Mouse (Mus musculus): ENCODE data around the gene Kif16b. TPM values are rescaled to one million over a fixed set of nuclear protein-coding genes. Genes with fewer than 3 reads are reported as not detected.

Kif16b gene
- polyA plus RNA-seq, 1 experiment from 2014 or later = 8.0 TPM

- Histone ChIP-seq H3K27ac (replicated peaks) (no peak overlapping the region), H3K27me3 (ENCODE audit: control insufficient read depth, insufficient read depth, low read length) (no peaks in the 10 kb centered on the region), H3K4me1 (replicated peaks; ENCODE audit: control insufficient read depth, insufficient read depth) (no peaks in the 10 kb centered on the region), H3K9ac (ENCODE audit: low read length) (no peak overlapping the region), H3K4me2 (replicated peaks; ENCODE audit: low read depth) (no peak overlapping the region), H3K9me3 (ENCODE audit: control insufficient read depth, low read length) (no peaks in the 10 kb centered on the region), H3K36me3 (ENCODE audit: control insufficient read depth, insufficient read depth, low read length) (no peaks in the 10 kb centered on the region), H3K4me3 (ENCODE audit: low read depth, low read length) (no peak overlapping the region)
- DNase-seq (ENCODE audit: low spot score) (no peak), ATAC-seq (ENCODE audit: low FRiP score, low TSS enrichment) (no peak)
- 64% methylated on average over 2 of the region's 2 CpGs for WGBS
- no peak for TF ChIP-seq CTCF (IDR thresholded peaks at IDR 0.05; ENCODE audit: low read depth)
- TF ChIP-seq EP300 (optimal IDR thresholded peaks at IDR 0.05) = no peak
Measured at GRCm38 (mm10) chr2:142891283-142891682, 10.0 kb downstream of the Kif16b start.

GRCm38 (mm10) chr2:142884456-142884855 lies 16.9 kb downstream of the Kif16b start:
- H3K4me1 ChIP-seq (replicated peaks; ENCODE audit: control insufficient read depth, insufficient read depth) = 0 out of 2 replicates have a peak, but pooled peaks cover 4% of the 10 kb centered on the region
- no peak for TF ChIP-seq EP300 (optimal IDR thresholded peaks at IDR 0.05)
- TF ChIP-seq CTCF (IDR thresholded peaks at IDR 0.05; ENCODE audit: low read depth) = no peak
- no peaks in the 10 kb centered on the region for H3K9me3 ChIP-seq (ENCODE audit: control insufficient read depth, low read length)
- H3K4me3 ChIP-seq (ENCODE audit: low read depth, low read length) = no peak overlapping the region
- H3K36me3 ChIP-seq (ENCODE audit: control insufficient read depth, insufficient read depth, low read length) = no peaks in the 10 kb centered on the region
- no peaks in the 10 kb centered on the region for H3K27me3 ChIP-seq (ENCODE audit: control insufficient read depth, insufficient read depth, low read length)
- H3K9ac ChIP-seq (ENCODE audit: low read length) = no peak overlapping the region
- H3K4me2 ChIP-seq (replicated peaks; ENCODE audit: low read depth) = no peak overlapping the region
- 93% methylated on average over 4 of the region's 4 CpGs for WGBS
- H3K27ac ChIP-seq (replicated peaks) = no peak overlapping the region
- ATAC-seq (ENCODE audit: low FRiP score, low TSS enrichment) = no peak
- DNase-seq (ENCODE audit: low spot score) = no peak

GRCm38 (mm10) chr2:142883625-142883994 lies 17.7 kb downstream of the Kif16b start:
- Histone ChIP-seq H3K36me3 (ENCODE audit: control insufficient read depth, insufficient read depth, low read length) (no peaks in the 10 kb centered on the region), H3K4me3 (ENCODE audit: low read depth, low read length) (no peak overlapping the region), H3K27ac (replicated peaks) (no peak overlapping the region), H3K9ac (ENCODE audit: low read length) (no peak overlapping the region), H3K9me3 (ENCODE audit: control insufficient read depth, low read length) (no peaks in the 10 kb centered on the region), H3K4me2 (replicated peaks; ENCODE audit: low read depth) (no peak overlapping the region), H3K27me3 (ENCODE audit: control insufficient read depth, insufficient read depth, low read length) (no peaks in the 10 kb centered on the region), H3K4me1 (replicated peaks; ENCODE audit: control insufficient read depth, insufficient read depth) (0 out of 2 replicates have a peak, but pooled peaks cover 4% of the 10 kb centered on the region)
- TF ChIP-seq EP300 (optimal IDR thresholded peaks at IDR 0.05) (no peak), CTCF (IDR thresholded peaks at IDR 0.05; ENCODE audit: low read depth) (no peak)
- 85% methylated on average over 7 of the region's 7 CpGs for WGBS
- no peak for ATAC-seq (ENCODE audit: low FRiP score, low TSS enrichment)
- no peak for DNase-seq (ENCODE audit: low spot score)

- Histone ChIP-seq H3K4me2 (replicated peaks; ENCODE audit: low read depth) (no peak overlapping the region), H3K36me3 (ENCODE audit: control insufficient read depth, insufficient read depth, low read length) (no peaks in the 10 kb centered on the region), H3K4me1 (replicated peaks; ENCODE audit: control insufficient read depth, insufficient read depth) (0 out of 2 replicates have a peak, but pooled peaks cover 4% of the 10 kb centered on the region), H3K4me3 (ENCODE audit: low read depth, low read length) (no peak overlapping the region), H3K9ac (ENCODE audit: low read length) (no peak overlapping the region), H3K9me3 (ENCODE audit: control insufficient read depth, low read length) (no peaks in the 10 kb centered on the region), H3K27ac (replicated peaks) (no peak overlapping the region), H3K27me3 (ENCODE audit: control insufficient read depth, insufficient read depth, low read length) (no peaks in the 10 kb centered on the region)
- DNase-seq (ENCODE audit: low spot score) (no peak), ATAC-seq (ENCODE audit: low FRiP score, low TSS enrichment) (no peak)
- no peak for TF ChIP-seq CTCF (IDR thresholded peaks at IDR 0.05; ENCODE audit: low read depth)
- no peak for TF ChIP-seq EP300 (optimal IDR thresholded peaks at IDR 0.05)
- 67% methylated on average over 7 of the region's 7 CpGs for WGBS
Measured at GRCm38 (mm10) chr2:142882871-142883624, 18.3 kb downstream of the Kif16b start.

- WGBS = 52% methylated on average over 2 of the region's 2 CpGs
- no peak for DNase-seq (ENCODE audit: low spot score)
- TF ChIP-seq CTCF (IDR thresholded peaks at IDR 0.05; ENCODE audit: low read depth) = no peak
- no peak for TF ChIP-seq EP300 (optimal IDR thresholded peaks at IDR 0.05)
- Histone ChIP-seq H3K27ac (replicated peaks) (no peak overlapping the region), H3K9ac (ENCODE audit: low read length) (no peak overlapping the region), H3K4me2 (replicated peaks; ENCODE audit: low read depth) (no peak overlapping the region), H3K4me1 (replicated peaks; ENCODE audit: control insufficient read depth, insufficient read depth) (0 out of 2 replicates have a peak, but pooled peaks cover 4% of the 10 kb centered on the region), H3K36me3 (ENCODE audit: control insufficient read depth, insufficient read depth, low read length) (no peaks in the 10 kb centered on the region), H3K27me3 (ENCODE audit: control insufficient read depth, insufficient read depth, low read length) (no peaks in the 10 kb centered on the region), H3K9me3 (ENCODE audit: control insufficient read depth, low read length) (no peaks in the 10 kb centered on the region), H3K4me3 (ENCODE audit: low read depth, low read length) (no peak overlapping the region)
- ATAC-seq (ENCODE audit: low FRiP score, low TSS enrichment) = no peak
Measured at GRCm38 (mm10) chr2:142882466-142882865, 18.9 kb downstream of the Kif16b start.

GRCm38 (mm10) chr2:142881177-142881576 lies 20.2 kb downstream of the Kif16b start:
- Histone ChIP-seq H3K4me3 (ENCODE audit: low read depth, low read length) (no peak overlapping the region), H3K9ac (ENCODE audit: low read length) (no peak overlapping the region), H3K4me1 (replicated peaks; ENCODE audit: control insufficient read depth, insufficient read depth) (0 out of 2 replicates have a peak, but pooled peaks cover 4% of the 10 kb centered on the region), H3K4me2 (replicated peaks; ENCODE audit: low read depth) (no peak overlapping the region), H3K9me3 (ENCODE audit: control insufficient read depth, low read length) (no peaks in the 10 kb centered on the region), H3K27me3 (ENCODE audit: control insufficient read depth, insufficient read depth, low read length) (no peaks in the 10 kb centered on the region), H3K36me3 (ENCODE audit: control insufficient read depth, insufficient read depth, low read length) (no peaks in the 10 kb centered on the region), H3K27ac (replicated peaks) (no peak overlapping the region)
- no peak for TF ChIP-seq CTCF (IDR thresholded peaks at IDR 0.05; ENCODE audit: low read depth)
- TF ChIP-seq EP300 (optimal IDR thresholded peaks at IDR 0.05) = no peak
- no peak for DNase-seq (ENCODE audit: low spot score)
- WGBS = 36% methylated on average over 4 of the region's 4 CpGs
- ATAC-seq (ENCODE audit: low FRiP score, low TSS enrichment) = no peak
